Mouse (Mus musculus): ENCODE measurements at regions not wholly inside any gene's neighbourhood (a gene's known extent, or its start where the extent isn't known, plus 50 kb on each side); places are given as distances from the start of the nearest gene placed in this dataset.

DNA sequence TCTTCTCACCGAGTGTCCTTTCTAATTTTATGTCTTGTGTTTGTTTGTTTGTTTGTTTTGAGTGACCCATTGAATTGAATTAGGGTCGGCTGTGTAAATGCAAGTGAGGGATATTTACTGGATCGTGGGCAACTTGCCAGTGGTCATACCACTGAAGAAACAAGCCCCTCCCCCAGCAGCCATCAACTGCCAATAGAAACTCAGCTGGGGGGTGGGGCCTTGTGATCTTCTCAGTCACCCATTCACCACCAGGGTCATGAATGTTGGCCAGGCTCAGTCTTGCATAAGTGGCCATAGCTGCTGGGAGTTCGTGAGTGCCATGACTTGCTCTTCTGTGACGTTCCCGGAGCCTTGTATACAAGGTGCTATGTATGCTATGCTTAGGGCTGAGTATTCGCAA lies 300.8 kb downstream of the Gm11011 start:
- TF ChIP-seq POLR2A (IDR thresholded peaks at IDR 0.05; ENCODE audit: low read depth, low read length): no peak
- TF ChIP-seq CTCF (IDR thresholded peaks at IDR 0.05; ENCODE audit: extremely low read depth, insufficient read length, insufficient replicate concordance, low read depth, low read length): no peak
- H3K36me3 ChIP-seq (ENCODE audit: control insufficient read depth, insufficient read depth, low read length): no peaks in the 10 kb centered on the region
- no peak overlapping the region for H3K27ac ChIP-seq (ENCODE audit: insufficient read depth, low read depth, low read length)
- WGBS: 88% methylated on average over 7 of the region's 7 CpGs
- no peaks in the 10 kb centered on the region for H3K27me3 ChIP-seq (ENCODE audit: control insufficient read depth, insufficient read depth, low read length)
- H3K4me3 ChIP-seq (ENCODE audit: low read depth, low read length): no peak overlapping the region
- no peaks in the 10 kb centered on the region for H3K4me1 ChIP-seq (ENCODE audit: control insufficient read depth, insufficient read depth, insufficient read length, low read length)

DNA sequence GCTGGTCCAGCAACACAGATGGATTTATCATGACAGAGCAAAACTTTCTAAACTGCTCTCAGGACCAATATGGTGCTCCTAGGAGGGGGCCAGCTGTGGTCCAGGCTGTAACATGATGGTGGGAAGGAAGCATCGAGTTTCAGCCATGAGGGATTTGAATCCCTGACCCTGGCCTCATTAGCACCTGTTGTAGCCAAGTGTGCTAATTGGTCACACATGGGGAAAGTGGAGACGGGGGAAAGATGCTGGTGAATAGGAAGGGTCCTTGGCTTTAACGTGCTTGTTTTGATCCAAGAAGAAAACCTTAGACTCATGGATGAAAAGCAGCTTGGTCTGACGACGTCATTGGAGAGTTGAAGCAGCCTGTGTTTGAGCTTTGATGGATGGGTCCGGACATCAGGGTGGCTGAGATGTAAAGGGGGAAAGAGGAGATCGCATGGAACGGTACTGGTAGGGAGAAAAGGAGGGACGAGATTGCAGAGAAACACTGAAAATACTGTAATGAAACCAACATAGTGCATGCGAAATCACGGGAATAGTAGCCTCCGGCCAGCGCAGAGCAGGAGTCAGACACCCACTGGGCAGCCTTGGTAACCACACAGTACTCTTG lies 304.9 kb downstream of the Gm11011 start:
- no peak overlapping the region for H3K27ac ChIP-seq (ENCODE audit: insufficient read depth, low read depth, low read length)
- no peaks in the 10 kb centered on the region for H3K4me1 ChIP-seq (ENCODE audit: control insufficient read depth, insufficient read depth, insufficient read length, low read length)
- TF ChIP-seq POLR2A (IDR thresholded peaks at IDR 0.05; ENCODE audit: low read depth, low read length) (no peak), CTCF (IDR thresholded peaks at IDR 0.05; ENCODE audit: extremely low read depth, insufficient read length, insufficient replicate concordance, low read depth, low read length) (no peak)
- WGBS: 83% methylated on average over 13 of the region's 13 CpGs
- H3K27me3 ChIP-seq (ENCODE audit: control insufficient read depth, insufficient read depth, low read length): no peaks in the 10 kb centered on the region
- no peaks in the 10 kb centered on the region for H3K36me3 ChIP-seq (ENCODE audit: control insufficient read depth, insufficient read depth, low read length)
- H3K4me3 ChIP-seq (ENCODE audit: low read depth, low read length): no peak overlapping the region

DNA sequence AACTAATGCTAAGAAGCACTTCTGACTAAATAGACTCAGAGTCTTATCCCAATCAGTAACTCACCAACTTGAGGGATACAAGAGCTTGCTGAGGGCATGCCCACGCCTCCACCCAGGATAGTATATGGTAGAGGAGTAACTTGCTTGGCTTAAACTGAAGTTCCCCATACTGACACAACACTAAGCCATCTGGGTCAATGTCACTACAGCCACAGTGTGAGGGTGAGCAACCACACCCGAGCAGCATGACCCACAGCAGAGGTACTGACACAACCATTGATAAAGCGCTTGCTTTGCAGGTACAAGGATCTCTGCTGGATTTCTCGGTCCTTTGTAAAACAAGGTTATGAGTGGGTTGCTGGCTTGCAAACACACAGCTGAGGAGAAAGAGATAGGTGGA lies 312.2 kb downstream of the Gm11011 start:
- H3K27me3 ChIP-seq (ENCODE audit: control insufficient read depth, insufficient read depth, low read length): no peaks in the 10 kb centered on the region
- no peaks in the 10 kb centered on the region for H3K36me3 ChIP-seq (ENCODE audit: control insufficient read depth, insufficient read depth, low read length)
- no peak overlapping the region for H3K4me3 ChIP-seq (ENCODE audit: low read depth, low read length)
- no peak overlapping the region for H3K27ac ChIP-seq (ENCODE audit: insufficient read depth, low read depth, low read length)
- WGBS: 90% methylated on average over 4 of the region's 4 CpGs
- no peaks in the 10 kb centered on the region for H3K4me1 ChIP-seq (ENCODE audit: control insufficient read depth, insufficient read depth, insufficient read length, low read length)
- TF ChIP-seq POLR2A (IDR thresholded peaks at IDR 0.05; ENCODE audit: low read depth, low read length) (no peak), CTCF (IDR thresholded peaks at IDR 0.05; ENCODE audit: extremely low read depth, insufficient read length, insufficient replicate concordance, low read depth, low read length) (no peak)

DNA sequence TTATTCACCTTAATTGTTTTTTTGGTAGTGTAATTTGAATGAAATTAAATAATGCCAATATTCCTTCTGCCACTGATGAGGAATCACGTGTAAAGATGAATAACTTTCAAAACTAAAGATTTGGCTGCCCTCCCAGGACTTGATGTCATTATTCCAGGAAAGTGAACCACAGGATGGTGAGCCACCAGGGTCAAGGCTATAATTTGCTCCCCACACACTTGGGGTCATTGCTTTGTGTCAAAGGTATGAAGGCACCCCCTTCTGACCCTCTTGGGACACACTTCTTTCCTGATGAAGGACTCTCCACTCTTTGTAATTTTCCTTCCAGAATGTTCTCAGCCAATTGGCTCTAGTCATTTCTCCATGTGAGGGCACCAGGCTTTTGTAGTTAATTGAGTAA lies 313.4 kb downstream of the Gm11011 start:
- Histone ChIP-seq H3K36me3 (ENCODE audit: control insufficient read depth, insufficient read depth, low read length) (no peaks in the 10 kb centered on the region), H3K27me3 (ENCODE audit: control insufficient read depth, insufficient read depth, low read length) (no peaks in the 10 kb centered on the region), H3K4me3 (ENCODE audit: low read depth, low read length) (no peak overlapping the region), H3K27ac (ENCODE audit: insufficient read depth, low read depth, low read length) (no peak overlapping the region), H3K4me1 (ENCODE audit: control insufficient read depth, insufficient read depth, insufficient read length, low read length) (no peaks in the 10 kb centered on the region)
- TF ChIP-seq CTCF (IDR thresholded peaks at IDR 0.05; ENCODE audit: extremely low read depth, insufficient read length, insufficient replicate concordance, low read depth, low read length) (no peak), POLR2A (IDR thresholded peaks at IDR 0.05; ENCODE audit: low read depth, low read length) (no peak)
- WGBS: 45% methylated on average over 1 of the region's 1 CpGs

DNA sequence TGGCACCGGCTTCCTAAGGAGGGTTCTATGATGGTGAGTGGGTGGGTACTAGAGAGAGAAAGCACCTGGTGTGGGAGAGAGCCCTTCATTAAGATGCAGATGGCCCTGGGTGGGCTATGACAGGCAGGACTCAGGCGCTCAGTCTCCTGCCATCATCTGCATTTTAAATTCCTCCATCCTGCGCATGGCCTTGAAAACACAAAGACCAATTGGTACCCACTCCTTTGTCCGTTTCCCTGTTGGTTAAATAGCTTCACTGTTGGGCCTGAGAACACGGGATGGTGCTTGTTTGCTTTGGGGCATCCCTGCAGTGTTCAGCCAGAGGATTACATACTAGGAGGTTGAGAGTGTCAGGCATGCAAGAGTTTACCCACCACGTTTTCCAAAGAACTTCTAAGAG lies 314.9 kb downstream of the Gm11011 start:
- H3K27ac ChIP-seq (ENCODE audit: insufficient read depth, low read depth, low read length): no peak overlapping the region
- H3K36me3 ChIP-seq (ENCODE audit: control insufficient read depth, insufficient read depth, low read length): no peaks in the 10 kb centered on the region
- no peaks in the 10 kb centered on the region for H3K4me1 ChIP-seq (ENCODE audit: control insufficient read depth, insufficient read depth, insufficient read length, low read length)
- H3K4me3 ChIP-seq (ENCODE audit: low read depth, low read length): no peak overlapping the region
- no peak for TF ChIP-seq POLR2A (IDR thresholded peaks at IDR 0.05; ENCODE audit: low read depth, low read length)
- TF ChIP-seq CTCF (IDR thresholded peaks at IDR 0.05; ENCODE audit: extremely low read depth, insufficient read length, insufficient replicate concordance, low read depth, low read length): no peak
- H3K27me3 ChIP-seq (ENCODE audit: control insufficient read depth, insufficient read depth, low read length): no peaks in the 10 kb centered on the region
- 48% methylated on average over 6 of the region's 6 CpGs for WGBS

DNA sequence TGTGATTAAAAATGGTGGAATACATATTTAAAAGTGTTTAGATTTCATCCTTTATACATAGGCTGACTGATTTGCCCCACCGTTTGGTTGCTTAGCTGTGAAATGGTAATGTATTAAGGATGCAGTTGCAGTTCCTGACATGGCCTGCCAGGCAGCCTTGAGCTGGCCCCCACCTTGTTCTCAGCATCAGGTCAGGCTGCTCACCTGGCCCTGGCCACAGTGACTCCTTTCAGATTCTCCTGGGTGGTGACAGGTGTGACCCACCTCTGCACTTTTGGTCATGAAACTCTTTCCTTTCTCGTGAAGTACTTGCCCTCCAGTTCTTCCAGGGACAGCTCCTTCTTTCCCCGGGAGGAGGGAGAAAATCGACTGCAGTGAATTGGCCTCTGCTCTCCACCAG lies 315.5 kb downstream of the Gm11011 start:
- no peaks in the 10 kb centered on the region for H3K27me3 ChIP-seq (ENCODE audit: control insufficient read depth, insufficient read depth, low read length)
- H3K4me1 ChIP-seq (ENCODE audit: control insufficient read depth, insufficient read depth, insufficient read length, low read length): no peaks in the 10 kb centered on the region
- no peak overlapping the region for H3K4me3 ChIP-seq (ENCODE audit: low read depth, low read length)
- H3K36me3 ChIP-seq (ENCODE audit: control insufficient read depth, insufficient read depth, low read length): no peaks in the 10 kb centered on the region
- no peak overlapping the region for H3K27ac ChIP-seq (ENCODE audit: insufficient read depth, low read depth, low read length)
- 38% methylated on average over 4 of the region's 4 CpGs for WGBS
- TF ChIP-seq CTCF (IDR thresholded peaks at IDR 0.05; ENCODE audit: extremely low read depth, insufficient read length, insufficient replicate concordance, low read depth, low read length) (no peak), POLR2A (IDR thresholded peaks at IDR 0.05; ENCODE audit: low read depth, low read length) (no peak)

DNA sequence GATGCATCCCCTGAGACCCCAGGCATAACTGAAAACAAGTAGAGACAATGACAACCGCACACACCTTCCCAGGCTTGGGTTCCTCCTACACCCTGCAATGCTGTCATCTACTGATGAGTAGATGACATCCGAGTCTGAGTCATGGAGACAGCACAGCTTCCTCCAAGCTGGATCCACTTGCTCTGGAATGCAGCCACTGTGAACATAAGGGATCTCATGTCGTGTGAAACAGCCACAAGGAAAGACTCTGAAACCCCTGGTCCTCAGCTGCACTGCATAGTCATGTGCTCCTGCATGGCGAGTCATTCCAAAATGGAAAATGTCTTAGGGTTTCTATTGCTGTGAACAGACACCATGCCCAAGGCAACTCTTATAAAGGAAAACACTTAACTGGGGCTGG lies 305.2 kb upstream of the Zfp64 start:
- TF ChIP-seq CTCF (IDR thresholded peaks at IDR 0.05; ENCODE audit: extremely low read depth, insufficient read length, insufficient replicate concordance, low read depth, low read length) (no peak), POLR2A (IDR thresholded peaks at IDR 0.05; ENCODE audit: low read depth, low read length) (no peak)
- Histone ChIP-seq H3K36me3 (ENCODE audit: control insufficient read depth, insufficient read depth, low read length) (no peaks in the 10 kb centered on the region), H3K27ac (ENCODE audit: insufficient read depth, low read depth, low read length) (no peak overlapping the region), H3K27me3 (ENCODE audit: control insufficient read depth, insufficient read depth, low read length) (no peaks in the 10 kb centered on the region), H3K4me3 (ENCODE audit: low read depth, low read length) (no peak overlapping the region), H3K4me1 (ENCODE audit: control insufficient read depth, insufficient read depth, insufficient read length, low read length) (no peaks in the 10 kb centered on the region)
- WGBS: 75% methylated on average over 4 of the region's 4 CpGs

Measured in small intestine, adult 2 months (tissue).